Mouse (Mus musculus) E14TG2a.4 (cell line): ENCODE results near the gene Mapkapk3.

ENCODE experiments used
- CTCF ChIP-seq: conservative IDR thresholded peaks from 2 replicates; pipeline ENCODE4 v1.5.1; 2014; ENCODE audit warnings: low read length
- NANOG ChIP-seq: IDR thresholded peaks from 2 replicates; pipeline ENCODE4 v1.6.1; 2014; ENCODE audit warnings: borderline replicate concordance, low read length, mixed read lengths
- POU5F1 ChIP-seq: IDR thresholded peaks from 2 replicates; pipeline ENCODE4 v1.6.1; 2014; ENCODE audit warnings: low read length, borderline replicate concordance

GRCm38 (mm10) chr9:107254925-107255324 lies 34.8 kb downstream of the Mapkapk3 start:
- no peak for TF ChIP-seq CTCF
- no peak for TF ChIP-seq NANOG
- no peak for TF ChIP-seq POU5F1
